Mouse (Mus musculus) embryo, embryonic 10.5 days (tissue): ENCODE measurements around the gene Foxo6.
A peak's percentile ranks its signal among the peaks of the same experiment; 100 is the strongest.

Source experiments
- DNase-seq: peaks from one replicate; pipeline ENCODE4 v3.0.0-alpha.2; 2015; ENCODE audit warnings: low spot score

The Foxo6 gene

DNA sequence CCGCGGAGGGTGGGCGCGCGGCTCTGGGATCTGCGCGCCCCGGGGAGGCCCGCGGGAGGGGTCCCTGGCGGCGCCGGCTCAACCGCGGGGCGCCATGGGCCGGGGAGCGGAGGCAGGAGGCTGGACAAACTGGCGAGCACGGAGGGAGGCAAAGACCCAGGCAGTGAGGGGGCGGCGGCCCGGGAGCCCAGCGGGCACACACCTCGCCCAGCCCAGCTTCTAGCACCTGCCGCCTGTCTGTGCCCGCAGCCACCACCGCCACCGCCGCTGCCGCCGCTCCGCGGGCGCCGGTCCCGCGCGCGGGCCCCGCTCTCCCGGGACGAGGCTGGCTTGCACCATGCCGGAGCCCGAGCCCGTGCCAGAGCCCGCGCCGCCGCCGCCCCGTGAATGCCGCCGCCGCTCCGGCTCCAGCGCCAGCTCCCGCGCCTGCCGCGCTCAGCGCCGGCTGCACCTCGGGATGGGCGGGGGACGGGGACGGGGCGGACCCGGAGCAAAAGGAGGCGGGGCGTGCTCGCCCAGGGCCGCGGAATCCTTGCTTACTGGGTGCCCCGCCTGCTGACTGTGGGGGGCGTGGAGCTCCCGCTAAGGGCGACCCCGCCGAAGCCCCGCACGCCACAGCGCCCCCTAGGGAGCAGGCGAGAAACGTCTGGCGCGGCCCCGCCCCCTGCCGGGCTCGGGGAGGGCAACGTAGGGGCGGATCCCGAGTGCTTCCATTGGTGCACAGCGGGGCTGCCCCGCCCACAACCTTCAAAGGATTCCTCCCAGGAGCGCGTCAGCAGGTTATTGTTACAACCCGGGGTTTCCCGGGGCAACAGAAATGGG is at the start of gene Foxo6:
Foxo6 (minus strand) TSS at position 60 of the 822 bp plus-strand sequence.
- DNase-seq = peak; percentile 98

DNA sequence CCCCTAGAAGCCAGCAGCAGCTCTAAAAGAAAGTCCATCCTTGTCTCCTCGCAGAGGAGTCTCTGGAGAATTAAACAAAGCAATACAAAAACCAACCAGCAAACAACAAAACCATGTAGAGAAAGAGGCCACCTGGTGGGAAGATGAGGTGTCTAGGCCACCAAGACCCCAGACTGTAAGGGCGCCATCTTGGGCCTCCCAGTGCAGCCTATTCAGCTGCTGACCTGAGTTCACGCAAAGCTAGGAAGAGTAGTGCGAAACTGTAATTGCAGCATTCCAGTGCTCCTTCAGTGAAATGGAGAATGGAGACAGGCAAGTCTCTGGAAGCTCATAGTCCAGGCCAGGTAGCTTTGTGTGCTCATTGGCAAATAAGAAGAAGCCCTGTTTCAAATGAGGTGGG is 47.2 kb upstream of the Foxo6 start:
- DNase-seq = no peak

DNA sequence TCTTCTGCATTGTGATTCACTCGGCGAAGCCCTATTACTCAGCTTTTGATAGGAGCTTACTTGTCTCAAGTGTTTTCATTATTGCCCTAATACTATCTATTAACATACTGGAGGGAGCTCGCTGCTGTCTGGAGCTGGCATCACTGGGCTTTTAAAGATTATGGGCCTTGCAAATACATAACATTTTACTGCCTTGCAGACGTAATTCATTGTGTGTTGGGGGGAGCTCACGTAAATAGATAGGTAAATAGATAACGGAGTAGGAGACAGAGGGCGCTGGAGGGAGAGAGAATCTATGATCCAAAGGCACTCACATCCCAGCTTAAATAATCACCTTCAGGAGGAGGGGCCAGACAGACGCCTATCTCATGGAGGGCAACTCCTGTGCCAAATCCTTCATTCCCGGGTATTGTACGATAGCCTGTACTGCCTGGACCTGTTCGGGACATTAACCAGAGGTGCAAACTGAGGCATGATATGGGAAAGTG is 45.8 kb upstream of the Foxo6 start:
- peak; percentile 10 for DNase-seq

DNA sequence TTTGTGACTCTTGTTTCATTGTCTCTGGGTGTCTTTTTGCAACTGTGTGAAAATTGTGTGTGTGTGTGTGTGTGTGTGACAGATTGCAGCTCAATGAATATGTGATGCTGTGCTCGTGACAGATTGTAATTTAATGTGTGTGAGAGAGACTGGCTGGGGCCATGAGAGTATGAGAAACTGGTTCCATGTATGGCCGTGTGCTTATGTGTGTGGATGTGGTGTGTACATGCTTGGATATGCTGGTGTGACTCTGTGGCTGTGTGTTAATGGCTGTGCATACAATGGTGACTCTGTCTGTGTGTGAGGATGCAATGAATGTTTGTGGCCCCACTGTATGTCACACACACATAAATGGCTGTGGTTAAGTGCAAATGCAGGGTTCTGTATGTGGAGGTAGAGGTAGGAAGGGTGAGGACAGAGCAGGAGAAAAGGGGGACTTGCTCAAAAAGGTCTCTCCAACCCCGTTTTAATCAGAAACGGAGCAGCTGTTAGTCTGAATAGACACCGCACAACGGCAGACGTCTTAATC is 45.3 kb upstream of the Foxo6 start:
- no peak for DNase-seq

DNA sequence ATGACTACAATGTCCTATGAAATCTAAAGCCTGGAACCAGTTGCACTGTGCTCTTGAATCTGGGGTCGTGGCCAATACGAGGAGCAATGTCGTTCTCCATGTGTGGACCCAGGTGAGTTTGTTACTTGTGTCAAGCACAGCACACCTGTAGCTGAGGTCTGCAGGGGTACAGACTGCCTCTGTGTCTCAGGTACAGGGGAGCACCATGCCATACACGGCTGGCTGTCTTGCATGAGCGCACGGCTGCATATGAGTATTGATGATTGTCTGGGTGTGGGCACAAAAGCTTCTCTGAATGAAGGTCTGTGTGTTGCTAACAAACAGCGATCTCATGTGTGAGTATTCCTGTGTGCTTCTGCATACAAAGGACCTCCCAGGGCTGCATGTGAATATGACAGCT is 44.8 kb upstream of the Foxo6 start:
- DNase-seq = no peak

DNA sequence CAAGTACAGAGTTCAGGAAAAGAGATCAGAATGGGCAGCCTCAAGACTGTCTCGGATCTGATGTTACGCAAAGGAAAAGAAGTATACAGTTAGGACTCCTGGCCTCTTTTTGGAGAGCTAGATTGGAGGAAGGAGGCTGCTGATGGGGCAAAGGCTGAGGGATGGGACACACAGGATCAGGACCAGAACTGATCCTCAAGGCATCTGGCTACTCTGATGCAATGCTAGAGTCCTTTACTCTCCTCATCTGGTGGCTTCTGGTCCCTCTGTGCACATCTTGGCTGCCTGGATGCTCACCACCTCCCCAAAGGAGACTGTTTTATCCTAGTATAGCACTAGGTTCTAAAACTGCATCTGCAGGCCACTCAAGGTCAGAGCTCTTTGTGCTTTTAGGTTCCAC is 44.4 kb upstream of the Foxo6 start:
- DNase-seq = no peak

DNA sequence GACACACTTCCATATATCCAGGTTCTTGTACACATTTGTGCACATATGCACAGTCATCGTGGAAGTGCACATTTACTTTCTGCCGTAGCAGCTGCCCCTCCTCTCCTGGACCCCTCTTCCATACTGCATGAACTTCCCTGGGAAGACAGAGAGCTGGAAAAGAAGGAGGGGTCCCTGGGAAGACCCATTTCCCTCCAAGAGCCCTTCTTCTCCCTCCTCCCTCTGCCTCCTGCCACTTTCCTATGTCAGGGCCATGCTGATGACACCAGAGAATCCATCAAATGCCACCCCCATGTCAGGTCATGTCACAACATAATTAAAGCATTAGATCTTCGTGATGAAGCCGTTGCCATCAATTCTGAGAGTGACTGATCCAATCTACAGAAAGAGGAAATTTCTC is 38.6 kb upstream of the Foxo6 start:
- DNase-seq = no peak

DNA sequence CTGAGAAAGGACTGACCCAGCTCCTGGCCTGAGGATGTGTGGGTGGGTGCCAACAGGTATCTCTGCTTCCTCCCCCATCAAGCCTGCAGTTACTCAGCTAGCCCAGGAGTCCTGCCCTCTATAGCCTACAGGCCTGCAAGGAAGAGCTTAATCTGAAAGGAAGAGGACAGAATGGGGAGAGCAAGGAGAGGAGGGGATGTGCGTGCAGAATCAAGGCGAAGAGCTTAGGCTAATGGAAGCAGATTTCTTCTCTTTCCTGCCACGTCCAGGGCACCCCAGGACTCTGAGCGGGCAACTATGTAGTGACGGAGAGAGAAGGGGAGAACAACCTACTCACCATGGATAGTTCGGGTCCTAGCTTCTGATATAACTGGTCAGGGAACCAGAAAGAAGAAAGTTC is 37.9 kb upstream of the Foxo6 start:
- DNase-seq = no peak

DNA sequence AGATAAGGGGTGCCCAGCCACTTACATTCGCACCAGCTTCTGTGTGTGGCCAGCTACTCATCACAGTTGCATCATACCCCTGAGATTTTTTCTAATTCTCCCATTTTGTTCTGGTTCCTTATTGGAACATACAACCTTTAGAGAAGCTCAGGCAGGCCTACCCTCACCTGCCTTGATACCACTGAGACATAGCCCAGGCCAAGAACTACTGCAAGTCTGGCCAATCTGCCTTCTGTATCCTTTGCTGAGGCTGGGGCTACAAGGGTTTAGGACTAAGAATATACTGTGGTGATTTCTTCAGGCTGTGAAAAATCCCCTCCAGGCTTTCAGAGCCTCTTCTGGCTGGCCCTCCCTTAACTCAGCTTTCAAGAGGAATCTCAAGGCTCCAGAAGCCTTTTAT is 36.7 kb upstream of the Foxo6 start:
- DNase-seq = no peak

DNA sequence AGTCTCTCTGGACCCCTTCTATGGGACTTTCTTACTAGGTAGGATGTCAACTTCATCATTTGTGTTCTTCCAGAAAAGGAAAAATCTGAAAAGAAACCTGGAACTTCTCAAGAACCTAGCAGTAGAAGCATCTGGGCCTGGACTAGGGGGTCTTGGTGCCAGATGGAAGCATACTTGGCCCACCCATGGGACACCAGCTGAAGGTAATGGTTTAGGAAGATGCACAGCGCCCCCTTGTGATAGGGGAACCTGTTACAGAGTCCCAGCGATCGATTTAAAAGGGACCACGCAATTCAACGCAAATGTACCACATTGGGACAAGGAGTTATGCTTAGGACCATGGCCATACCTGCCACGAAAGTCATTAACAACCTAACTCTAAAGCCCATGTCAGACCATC is 36.0 kb upstream of the Foxo6 start:
- DNase-seq = peak; percentile 65

DNA sequence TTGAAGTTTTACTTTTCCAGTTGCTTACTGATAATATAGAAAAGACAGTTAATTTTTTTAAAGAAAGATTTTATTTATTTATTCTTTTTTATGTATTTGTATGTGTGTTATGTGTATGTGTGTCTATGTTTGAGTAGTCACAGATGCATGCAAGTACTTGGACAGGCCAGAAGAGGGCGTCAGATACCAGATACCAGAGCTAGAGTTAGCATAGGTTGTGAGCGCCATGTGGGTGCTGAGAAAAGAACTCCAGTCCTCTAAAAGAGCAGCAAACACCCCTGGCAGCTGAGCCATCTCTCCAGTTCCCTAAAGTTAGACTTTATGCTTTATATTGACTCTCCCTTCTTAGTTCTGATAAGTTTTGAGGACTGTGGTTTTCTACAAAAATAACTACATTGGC is 30.4 kb upstream of the Foxo6 start:
- DNase-seq = no peak

DNA sequence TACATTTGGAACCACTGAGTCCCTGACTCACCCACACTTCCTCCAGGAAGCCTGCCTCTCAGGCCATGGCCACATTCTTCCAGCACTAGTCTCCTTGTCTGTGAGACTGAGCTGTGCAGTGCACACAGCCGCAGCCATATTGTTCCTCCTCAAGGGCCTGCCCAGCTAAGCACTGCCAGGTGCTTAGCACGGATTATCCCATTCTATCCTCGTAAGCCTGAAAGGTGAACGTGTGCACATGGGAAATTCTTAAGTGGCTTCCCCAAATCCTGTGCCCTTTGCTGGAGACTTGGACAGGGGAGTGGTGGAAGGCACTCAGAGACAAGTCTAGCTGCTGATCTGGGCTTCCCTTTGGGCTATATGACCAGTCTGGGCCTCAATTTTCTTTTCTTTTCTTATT is 29.6 kb upstream of the Foxo6 start:
- DNase-seq = no peak

DNA sequence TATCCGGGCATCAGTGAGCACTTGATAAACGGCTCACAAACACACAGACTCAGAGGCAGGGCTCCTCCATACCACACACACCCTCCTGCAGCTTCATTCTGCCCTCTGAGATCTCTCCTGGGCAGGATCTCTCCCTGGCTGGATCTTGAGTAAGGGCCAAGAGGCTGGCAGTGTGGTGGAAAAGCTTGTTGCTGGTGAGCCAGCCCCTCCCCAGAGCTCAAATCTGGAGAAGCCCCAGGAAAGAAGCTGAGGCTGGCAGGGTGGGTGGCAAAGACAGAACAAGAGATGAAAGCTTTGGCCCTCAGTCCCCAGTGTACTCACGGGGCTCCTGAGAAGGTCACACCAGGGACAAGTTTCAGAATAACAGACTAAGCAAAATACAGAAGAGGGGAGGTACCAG is 27.4 kb upstream of the Foxo6 start:
- DNase-seq = no peak

DNA sequence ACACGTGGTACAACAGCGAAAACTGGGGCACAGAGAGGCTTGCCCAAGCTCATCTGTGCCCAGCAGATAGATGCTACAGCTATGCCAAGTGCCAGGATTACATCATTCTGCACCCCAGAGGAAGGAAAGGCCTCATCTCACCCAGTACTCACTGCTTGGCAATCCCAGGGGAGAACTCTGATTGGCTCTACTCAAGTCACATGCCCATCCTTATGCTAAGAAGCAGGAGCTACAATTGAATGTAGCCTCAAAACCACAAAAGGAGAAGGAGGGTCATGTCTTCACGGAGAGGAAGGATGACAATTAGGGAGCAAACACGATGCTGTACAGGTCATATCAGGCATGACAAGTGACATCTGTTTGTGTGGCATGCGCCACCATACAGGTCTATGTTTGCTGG is 26.2 kb upstream of the Foxo6 start:
- no peak for DNase-seq

DNA sequence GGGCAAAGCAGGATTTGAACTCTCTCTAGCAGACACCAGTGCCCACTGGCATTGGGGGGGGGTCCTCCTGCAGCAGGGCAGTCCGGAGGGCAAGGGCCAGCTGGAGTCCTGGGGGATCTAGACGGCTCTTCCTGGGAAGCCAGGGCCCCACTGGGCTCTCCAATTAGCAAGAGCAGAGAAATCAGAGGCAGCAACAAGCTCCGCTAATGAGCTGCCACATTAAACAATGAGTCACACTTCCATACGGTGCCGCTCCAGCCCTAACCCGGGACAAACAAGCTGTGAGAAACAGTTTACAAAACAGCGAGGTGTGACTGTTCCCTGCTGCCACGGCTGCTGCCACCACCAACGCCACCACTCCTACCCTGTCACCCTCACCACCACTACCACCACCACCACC is 17.4 kb upstream of the Foxo6 start:
- no peak for DNase-seq

DNA sequence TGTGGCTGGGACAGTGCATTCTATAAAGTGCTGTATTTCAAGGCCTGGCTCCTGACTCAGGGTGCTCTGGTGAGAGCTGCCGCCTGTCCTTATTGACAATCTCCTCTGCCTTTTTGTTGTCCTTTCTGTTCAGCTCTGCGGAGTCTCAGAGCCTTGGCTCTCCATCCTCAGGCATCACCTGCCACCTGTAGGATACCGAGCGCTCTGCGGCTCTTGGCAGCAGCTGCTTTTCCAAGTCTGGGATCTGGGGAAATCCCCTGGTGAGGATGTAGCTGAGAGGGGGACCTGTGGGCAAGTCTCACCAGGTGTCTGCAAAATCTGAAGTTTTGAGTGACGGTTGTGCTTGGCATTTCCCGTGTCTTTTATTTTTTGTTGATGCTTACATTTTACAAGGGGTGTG is 12.1 kb upstream of the Foxo6 start:
- DNase-seq = no peak

DNA sequence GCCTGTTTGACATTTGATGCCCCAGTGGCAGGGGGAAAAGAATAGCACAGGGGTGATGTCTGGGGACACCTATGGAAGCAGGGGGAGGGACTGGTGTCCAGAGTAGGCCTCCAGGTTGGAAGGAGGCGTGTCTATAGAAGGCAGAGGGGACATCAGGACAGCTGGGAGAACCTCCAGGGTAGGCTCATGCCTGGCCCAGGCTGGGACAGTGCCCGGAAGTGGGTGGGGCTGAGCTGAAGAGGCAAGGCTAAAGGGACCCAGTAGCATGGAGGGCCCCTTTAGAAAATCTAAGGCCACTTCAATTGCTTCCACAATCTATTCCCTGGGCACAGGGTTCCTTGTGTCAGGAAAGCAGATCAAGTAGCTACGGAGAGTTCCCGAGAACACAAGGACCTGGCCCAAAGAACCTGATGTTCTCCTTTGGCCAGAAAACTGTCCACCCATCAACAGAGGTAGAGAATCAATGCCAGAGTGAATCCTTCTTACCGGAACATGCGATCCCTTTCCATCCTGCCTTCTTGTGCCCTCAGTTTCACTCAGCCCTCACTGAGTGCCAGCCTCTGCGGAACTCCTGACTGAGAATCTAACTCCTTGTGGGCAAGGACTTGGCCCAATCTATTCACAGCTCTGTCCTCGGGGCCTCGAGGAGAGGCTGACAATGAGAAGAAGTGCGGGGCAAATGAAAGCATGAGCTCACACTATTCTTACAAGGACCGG is 4.1 kb upstream of the Foxo6 start:
- no peak for DNase-seq

DNA sequence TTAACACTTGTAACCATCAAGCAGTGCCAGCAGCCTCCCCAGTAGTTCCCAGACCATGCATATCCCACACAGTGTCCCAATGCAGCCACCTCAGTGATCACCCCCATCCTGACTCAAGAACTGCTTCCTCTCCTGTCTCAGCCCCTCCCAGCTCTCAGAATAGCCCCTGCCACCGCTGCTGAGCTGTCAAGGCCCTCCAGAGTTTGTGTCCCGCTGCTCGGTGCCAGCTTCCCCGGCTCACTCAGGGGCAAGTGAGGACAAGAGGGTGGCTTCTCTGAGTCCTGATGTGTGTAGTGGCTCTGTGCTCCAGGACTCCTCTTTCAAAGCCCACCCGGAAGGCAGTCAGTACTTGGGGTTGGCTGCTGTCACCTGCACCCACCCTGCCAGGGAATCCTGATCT is 3.3 kb upstream of the Foxo6 start:
- no peak for DNase-seq

DNA sequence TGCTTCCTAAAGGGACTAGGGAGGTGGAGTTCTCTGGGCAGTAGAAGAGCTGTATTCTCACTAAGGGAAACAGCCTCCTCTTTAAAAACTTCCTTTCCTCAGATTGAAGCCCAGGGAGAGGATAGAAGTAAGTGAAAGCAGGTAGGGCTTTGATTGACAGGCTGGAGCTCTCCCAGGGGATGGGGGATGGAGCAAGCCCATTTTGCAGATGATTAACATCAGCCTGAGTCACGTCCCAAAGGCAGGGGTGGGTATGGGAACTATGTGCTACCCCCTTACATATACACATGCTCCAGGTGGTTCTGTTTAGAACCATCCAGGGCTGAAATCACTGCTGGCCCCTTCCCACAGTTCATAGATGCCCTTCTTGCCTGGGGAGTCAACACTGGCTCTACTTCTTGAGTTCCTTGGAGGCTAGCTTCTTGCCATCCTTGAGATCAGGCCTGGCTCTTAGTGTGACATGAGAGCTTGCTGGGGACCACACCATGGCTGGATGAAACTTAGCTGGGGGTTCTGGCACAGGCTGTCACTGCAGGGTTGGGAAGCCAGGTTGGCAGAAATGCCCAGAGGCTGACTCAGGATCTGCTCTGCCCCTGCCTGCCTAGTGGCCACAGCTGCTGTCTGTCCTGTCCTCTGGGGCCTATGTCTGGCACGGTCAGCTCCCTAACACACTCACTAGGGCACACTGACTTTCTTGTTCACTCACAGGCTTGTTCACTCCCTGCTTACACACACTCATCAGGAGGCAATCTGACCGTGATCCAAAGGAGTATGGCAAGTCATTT is 2.2 kb upstream of the Foxo6 start:
- DNase-seq = no peak

DNA sequence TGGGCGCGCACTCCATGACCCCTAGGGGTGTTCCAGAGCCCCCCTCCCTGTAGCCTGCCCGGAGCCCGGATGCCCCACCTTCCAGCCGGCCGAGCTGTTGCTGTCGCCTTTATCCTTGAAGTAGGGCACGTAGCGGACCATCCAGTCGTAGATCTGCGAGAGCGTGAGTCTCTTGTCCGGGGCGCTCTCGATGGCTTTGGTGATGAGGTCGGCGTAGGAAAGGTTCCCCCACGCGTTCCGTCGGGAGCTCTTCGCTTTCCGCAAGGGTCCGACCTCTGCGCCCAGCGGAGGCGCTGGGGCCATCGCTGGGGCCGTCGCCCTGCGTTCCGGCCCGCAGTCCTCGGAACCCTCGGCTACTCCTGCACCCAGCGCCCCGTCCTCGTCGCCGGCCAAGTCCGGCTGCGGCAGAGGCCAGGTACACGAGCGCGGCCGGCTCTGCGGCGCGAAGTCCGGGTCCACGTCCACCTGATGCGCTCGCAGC is 348 bp downstream of the Foxo6 start:
- DNase-seq = peak; percentile 53

DNA sequence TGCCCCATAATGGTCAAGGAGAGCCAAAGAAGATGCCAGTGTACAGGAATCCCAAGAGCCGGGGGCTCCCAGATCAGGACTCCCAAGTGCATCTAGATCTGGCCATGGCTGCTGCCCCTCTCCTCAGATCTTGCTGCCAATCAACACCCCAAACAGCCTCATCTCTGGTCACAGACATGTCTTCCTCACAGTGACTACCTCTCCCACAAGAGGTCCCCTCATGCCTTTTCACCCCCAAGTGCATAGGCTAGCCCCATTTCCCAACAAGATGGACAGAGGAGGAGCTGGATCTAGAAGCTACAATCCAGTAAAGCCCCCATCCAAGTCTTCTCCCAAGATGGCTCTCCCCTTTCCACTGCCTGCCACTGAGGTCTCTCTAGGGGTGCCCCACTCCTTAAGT is 1.4 kb downstream of the Foxo6 start:
- no peak for DNase-seq

DNA sequence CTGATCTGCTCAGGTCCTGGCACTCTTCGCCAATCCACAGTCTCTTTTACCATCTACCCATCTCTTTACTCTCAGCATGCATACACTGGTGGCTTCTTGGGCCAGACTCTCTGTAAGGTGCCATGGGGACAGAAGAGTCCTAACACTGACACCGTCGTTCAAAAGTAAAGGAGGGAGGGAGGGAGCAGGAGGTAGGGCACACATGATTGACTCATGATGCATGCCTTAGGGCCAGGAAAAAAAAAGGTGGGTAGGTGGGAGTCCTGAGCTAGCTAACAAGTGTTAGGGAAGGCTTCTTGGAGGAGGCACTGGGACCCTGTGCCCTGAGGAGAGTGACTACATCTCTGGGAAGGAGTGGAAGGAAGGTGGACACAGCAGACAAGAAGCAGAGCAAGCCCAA is 1.9 kb downstream of the Foxo6 start:
- no peak for DNase-seq
